Mouse (Mus musculus): Measurements from ENCODE around the gene Irf2bp1.

GRCm38 (mm10) chr7:18978381-18978780 is 25.5 kb upstream of the Irf2bp1 start:
- TF ChIP-seq GATA1 (IDR thresholded peaks at IDR 0.05; ENCODE audit: borderline replicate concordance, low read length): no peak
- TF ChIP-seq FLI1 (IDR thresholded peaks at IDR 0.05; ENCODE audit: low read length): no peak
